Mouse (Mus musculus) embryonic fibroblast, embryonic 13.5 days (primary cell): ENCODE data around the gene Trove2. TPM values are rescaled to one million over a fixed set of nuclear protein-coding genes. Genes with fewer than 3 reads are reported as not detected.

Experiments
- H3K27ac ChIP-seq: 2 replicates; pipeline ENCODE4 v1.5.1; 2012; ENCODE audit warnings: low read length, control low read depth, inconsistent platforms; ENCODE audit not compliant: insufficient read depth
- H3K4me1 ChIP-seq: 2 replicates; pipeline ENCODE4 v1.6.1; 2011; ENCODE audit warnings: low read length; ENCODE audit not compliant: control insufficient read depth, insufficient read depth
- H3K4me3 ChIP-seq: 2 replicates; pipeline ENCODE4 v1.5.1; 2011; ENCODE audit warnings: mild to moderate bottlenecking, control low read depth, low read length; ENCODE audit not compliant: insufficient read depth
- CTCF ChIP-seq: IDR thresholded peaks from 2 replicates; pipeline ENCODE4 v1.5.1; 2011; ENCODE audit warnings: mild to moderate bottlenecking, control low read depth, low read length, moderate library complexity, borderline replicate concordance; ENCODE audit not compliant: insufficient read depth
- POLR2A ChIP-seq: IDR thresholded peaks from 2 replicates; pipeline ENCODE4 v1.6.1; 2011; ENCODE audit warnings: low read depth, mild to moderate bottlenecking, control low read depth, low read length, moderate library complexity
- polyA plus RNA-seq: library from polyadenylated mRNA; stranded (reverse); fragments of >200 nt; gene quantifications from 2 replicates; pipeline ENCODE4 v1.2.4, GENCODE M21; 2011; ENCODE audit warnings: low read depth; ENCODE audit not compliant: missing spikeins, insufficient read length

Gene Trove2
- polyA plus RNA-seq, 1 experiment: 24.7 TPM

GRCm38 (mm10) chr1:143773909-143774308 lies 3.0 kb downstream of the Trove2 start:
- Histone ChIP-seq H3K27ac (no peak overlapping the region), H3K4me3 (no peak overlapping the region), H3K4me1 (peaks cover 3% of the 10 kb centered on the region; the same call in 1 of the 2 replicates)
- no peak for TF ChIP-seq POLR2A
- no peak for TF ChIP-seq CTCF

DNA sequence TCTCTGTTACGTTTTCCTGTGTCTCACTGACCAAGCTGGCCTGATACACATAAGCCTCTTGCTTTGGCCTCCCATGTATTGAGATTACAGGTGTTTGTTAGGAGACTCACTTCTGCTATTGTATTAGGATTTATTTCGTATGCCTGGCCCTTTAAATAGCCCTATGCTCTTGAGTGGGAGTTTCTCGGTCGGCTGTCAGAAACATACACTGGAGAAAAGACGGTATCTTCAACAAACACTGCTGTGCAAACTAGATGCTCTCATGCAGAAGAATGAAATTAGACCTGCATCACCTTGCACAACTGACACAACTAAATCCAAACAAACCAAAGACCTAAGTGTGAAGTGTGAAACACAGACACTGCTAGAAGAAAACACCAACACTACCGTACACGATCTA lies 3.8 kb downstream of the Trove2 start:
- TF ChIP-seq CTCF: no peak
- no peak for TF ChIP-seq POLR2A
- Histone ChIP-seq H3K4me1 (peaks cover 3% of the 10 kb centered on the region; the same call in 1 of the 2 replicates), H3K4me3 (no peak overlapping the region), H3K27ac (no peak overlapping the region)

GRCm38 (mm10) chr1:143770444-143771109 lies 6.3 kb downstream of the Trove2 start:
- peaks cover 3% of the 10 kb centered on the region; the same call in 1 of the 2 replicates for H3K4me1 ChIP-seq
- no peak overlapping the region for H3K4me3 ChIP-seq
- H3K27ac ChIP-seq: no peak overlapping the region
- TF ChIP-seq CTCF (no peak), POLR2A (no peak)

DNA sequence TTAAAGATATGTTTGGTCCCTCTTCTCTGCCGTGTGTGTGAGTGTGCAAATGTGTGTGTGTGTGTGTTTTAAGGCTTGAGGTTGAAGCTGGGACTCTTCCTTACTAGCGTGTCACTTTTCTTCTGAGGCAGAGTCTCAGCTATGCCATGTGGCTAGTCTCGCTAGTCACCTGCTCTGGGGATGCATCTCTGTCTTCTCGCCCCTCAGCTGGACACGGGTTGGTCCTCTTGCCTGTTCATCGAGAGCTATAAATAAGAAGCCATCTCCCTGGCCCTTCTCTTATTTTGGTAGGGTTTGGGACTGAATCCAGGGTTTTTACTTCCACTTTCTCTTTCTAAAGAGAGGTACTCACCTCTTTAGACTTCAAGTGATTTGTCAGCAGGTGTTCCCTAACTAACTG lies 10.6 kb downstream of the Trove2 start:
- no peak overlapping the region for H3K27ac ChIP-seq
- no peaks in the 10 kb centered on the region for H3K4me1 ChIP-seq
- no peak overlapping the region for H3K4me3 ChIP-seq
- TF ChIP-seq CTCF (no peak), POLR2A (no peak)

DNA sequence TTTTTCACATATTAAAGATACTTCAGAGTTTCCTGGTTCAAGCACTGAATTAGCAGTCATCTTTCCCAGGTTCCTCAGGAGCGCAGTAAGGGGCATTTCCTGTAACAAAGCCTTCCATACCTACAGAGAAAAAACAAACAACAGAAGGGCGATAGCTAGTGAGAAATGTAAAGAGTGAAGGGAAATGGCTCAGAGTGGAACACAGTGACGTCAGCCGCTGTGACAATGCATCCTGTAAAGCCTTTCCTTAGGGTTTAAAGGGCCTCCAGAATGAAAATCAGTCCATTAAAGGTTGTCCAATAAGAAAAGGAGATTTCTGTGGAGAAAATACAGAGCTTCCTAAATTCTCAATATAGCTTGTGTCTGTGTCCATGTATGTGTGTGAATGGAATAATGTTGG lies 11.1 kb downstream of the Trove2 start:
- H3K4me1 ChIP-seq: no peaks in the 10 kb centered on the region
- H3K27ac ChIP-seq: no peak overlapping the region
- TF ChIP-seq CTCF: no peak
- no peak for TF ChIP-seq POLR2A
- H3K4me3 ChIP-seq: no peak overlapping the region

DNA sequence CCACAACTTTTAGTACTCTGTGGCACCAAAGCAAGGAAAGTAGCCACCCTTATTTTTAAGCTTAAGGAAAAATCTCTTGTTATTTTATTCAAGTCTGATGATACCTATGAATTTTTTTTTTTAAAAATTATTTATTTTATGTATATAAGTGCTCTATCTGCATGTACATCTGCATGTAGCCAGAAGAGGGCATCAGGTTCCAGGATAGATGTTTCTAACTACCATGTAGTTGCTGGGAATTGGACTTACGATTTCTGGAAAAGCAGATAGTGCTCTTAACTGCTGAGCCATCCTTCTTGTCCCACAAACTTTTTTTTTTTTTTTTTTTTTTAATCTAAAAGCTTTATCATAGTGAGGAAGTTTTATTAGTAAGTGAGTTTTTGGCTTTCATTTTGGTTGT lies 12.4 kb downstream of the Trove2 start:
- Histone ChIP-seq H3K4me3 (no peak overlapping the region), H3K27ac (no peak overlapping the region), H3K4me1 (no peaks in the 10 kb centered on the region)
- TF ChIP-seq POLR2A: no peak
- TF ChIP-seq CTCF: no peak

GRCm38 (mm10) chr1:143762159-143762558 lies 14.7 kb downstream of the Trove2 start:
- no peak overlapping the region for H3K27ac ChIP-seq
- no peak overlapping the region for H3K4me3 ChIP-seq
- TF ChIP-seq CTCF: no peak
- H3K4me1 ChIP-seq: no peaks in the 10 kb centered on the region

GRCm38 (mm10) chr1:143745871-143746270 lies 31.0 kb downstream of the Trove2 start:
- H3K4me1 ChIP-seq: no peaks in the 10 kb centered on the region
- no peak overlapping the region for H3K27ac ChIP-seq
- TF ChIP-seq CTCF (no peak), POLR2A (no peak)
- no peak overlapping the region for H3K4me3 ChIP-seq

- Histone ChIP-seq H3K4me3 (no peak overlapping the region), H3K27ac (no peak overlapping the region), H3K4me1 (no peaks in the 10 kb centered on the region)
- TF ChIP-seq POLR2A: no peak
- TF ChIP-seq CTCF: no peak
Measured at GRCm38 (mm10) chr1:143742186-143742585, 34.7 kb downstream of the Trove2 start.

GRCm38 (mm10) chr1:143741331-143741730 lies 35.5 kb downstream of the Trove2 start:
- Histone ChIP-seq H3K4me1 (no peaks in the 10 kb centered on the region), H3K4me3 (no peak overlapping the region), H3K27ac (no peak overlapping the region)
- no peak for TF ChIP-seq POLR2A
- no peak for TF ChIP-seq CTCF
